8 mouse cellular contexts compared by ENCODE assay signal in the genomic region with DNA sequence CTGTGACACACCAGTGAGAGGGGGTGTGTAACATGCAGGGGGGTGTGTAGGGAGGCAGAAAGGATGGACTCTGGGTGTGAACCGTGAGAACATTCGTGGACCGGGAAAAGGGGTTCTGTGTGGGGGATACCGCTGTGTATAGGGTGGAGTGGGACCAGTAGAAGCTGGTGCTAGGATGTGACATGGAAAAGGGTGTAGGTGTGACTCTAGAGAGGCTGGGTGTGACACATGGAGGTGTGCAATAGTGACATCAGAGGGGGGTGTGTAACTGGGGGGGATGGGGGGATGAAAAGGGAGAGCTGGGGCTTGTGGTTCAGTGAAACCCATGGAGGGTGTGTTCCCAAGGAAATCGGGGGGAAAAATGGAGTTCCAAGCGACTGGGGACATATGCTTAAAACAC. TPM values are rescaled to one million over a fixed set of nuclear protein-coding genes. Genes with fewer than 3 reads are reported as not detected.
DNase-seq lines count a peak whose midpoint lies in the region; ATAC-seq and TF ChIP-seq lines count a peak whose summit lies in the region.

No protein-coding gene starts in this region.

- peaks cover 4% of the 10 kb centered on the region; the same call in 1 of the 2 replicates for H3K27me3 ChIP-seq in kidney, adult 2 months (replicated peaks; ENCODE audit: control insufficient read depth, insufficient read depth, low read length)
- peaks cover 62% of the 10 kb centered on the region for H3K27me3 ChIP-seq in embryonic facial prominence, embryonic 12.5 days
- no peaks in the 10 kb centered on the region for H3K27me3 ChIP-seq in hindbrain, embryonic 14.5 days (ENCODE audit: control insufficient read depth, insufficient read depth, low read length)
- no peaks in the 10 kb centered on the region for H3K27me3 ChIP-seq in midbrain, embryonic 14.5 days (ENCODE audit: control insufficient read depth, insufficient read depth, low read length)

- 54% methylated on average over 6 of the region's 6 CpGs for WGBS in kidney, adult 2 months
- 59% methylated on average over 6 of the region's 6 CpGs for WGBS in embryonic facial prominence, embryonic 12.5 days
- WGBS in hindbrain, embryonic 14.5 days: 36% methylated on average over 6 of the region's 6 CpGs
- WGBS in midbrain, embryonic 14.5 days: 44% methylated on average over 6 of the region's 6 CpGs

- ATAC-seq in embryonic facial prominence, embryonic 12.5 days (ENCODE audit: insufficient number of reproducible peaks, insufficient read depth, low FRiP score, low TSS enrichment): 0 out of 2 replicates have a peak, but pooled peaks have one; percentile 24
- ATAC-seq in hindbrain, embryonic 14.5 days (ENCODE audit: low FRiP score): no peak; the same call in 1 of the 2 replicates
- no peak for ATAC-seq in midbrain, embryonic 14.5 days (ENCODE audit: low FRiP score, low TSS enrichment)
- ATAC-seq in cerebellum, adult (ENCODE audit: insufficient number of reproducible peaks, low FRiP score, low TSS enrichment): no peak

- no peak for TF ChIP-seq POLR2A in kidney, adult 2 months (IDR thresholded peaks at IDR 0.05; ENCODE audit: low read depth, low read length)

- TF ChIP-seq CTCF in kidney, adult 2 months (conservative IDR thresholded peaks at IDR 0.05; ENCODE audit: insufficient read depth, insufficient read length, low read depth, low read length): no peak

- no peaks in the 10 kb centered on the region for H3K9me3 ChIP-seq in embryonic facial prominence, embryonic 12.5 days
- H3K9me3 ChIP-seq in hindbrain, embryonic 14.5 days (ENCODE audit: control insufficient read depth, low read length): no peaks in the 10 kb centered on the region
- H3K9me3 ChIP-seq in midbrain, embryonic 14.5 days (ENCODE audit: control insufficient read depth, low read length): no peaks in the 10 kb centered on the region

- H3K4me2 ChIP-seq in embryonic facial prominence, embryonic 12.5 days (replicated peaks): peak overlapping the region; percentile 89
- peak overlapping the region; percentile 83 for H3K4me2 ChIP-seq in hindbrain, embryonic 14.5 days (replicated peaks)
- peak overlapping the region; percentile 87 for H3K4me2 ChIP-seq in midbrain, embryonic 14.5 days (ENCODE audit: low read length)

- H3K9ac ChIP-seq in embryonic facial prominence, embryonic 12.5 days: no peak overlapping the region
- peak overlapping the region; percentile 99 for H3K9ac ChIP-seq in hindbrain, embryonic 14.5 days
- peak overlapping the region; percentile 100 for H3K9ac ChIP-seq in midbrain, embryonic 14.5 days (replicated peaks; ENCODE audit: low read length)

- H3K36me3 ChIP-seq in kidney, adult 2 months (ENCODE audit: control insufficient read depth, insufficient read depth, low read length): no peaks in the 10 kb centered on the region
- H3K36me3 ChIP-seq in embryonic facial prominence, embryonic 12.5 days: no peaks in the 10 kb centered on the region
- H3K36me3 ChIP-seq in hindbrain, embryonic 14.5 days (replicated peaks; ENCODE audit: control insufficient read depth, insufficient read depth): no peaks in the 10 kb centered on the region
- H3K36me3 ChIP-seq in midbrain, embryonic 14.5 days (ENCODE audit: control insufficient read depth, insufficient read depth, low read length): 0 out of 2 replicates have a peak, but pooled peaks cover 2% of the 10 kb centered on the region

- H3K4me1 ChIP-seq in kidney, adult 2 months (ENCODE audit: control insufficient read depth, insufficient read depth, low read length): no peaks in the 10 kb centered on the region
- 0 out of 2 replicates have a peak, but pooled peaks cover 6% of the 10 kb centered on the region for H3K4me1 ChIP-seq in embryonic facial prominence, embryonic 12.5 days
- peaks cover 56% of the 10 kb centered on the region for H3K4me1 ChIP-seq in hindbrain, embryonic 14.5 days (replicated peaks; ENCODE audit: control insufficient read depth, insufficient read depth, low read length)
- peaks cover 73% of the 10 kb centered on the region for H3K4me1 ChIP-seq in midbrain, embryonic 14.5 days (ENCODE audit: control insufficient read depth, insufficient read depth, low read length)

- H3K4me3 ChIP-seq in kidney, adult 2 months (ENCODE audit: insufficient read depth, low read depth, low read length): peak overlapping the region; percentile 57
- H3K4me3 ChIP-seq in embryonic facial prominence, embryonic 12.5 days: peak overlapping the region; percentile 49
- peak overlapping the region; percentile 93 for H3K4me3 ChIP-seq in hindbrain, embryonic 14.5 days (replicated peaks; ENCODE audit: low read length)
- H3K4me3 ChIP-seq in midbrain, embryonic 14.5 days (replicated peaks; ENCODE audit: low read depth, low read length): peak overlapping the region; percentile 98

- no peak for DNase-seq in kidney, adult 2 months
- DNase-seq in kidney, postnatal 25 days: no peak
- DNase-seq in hindbrain, embryonic 14.5 days (ENCODE audit: low spot score): no peak
- no peak for DNase-seq in midbrain, embryonic 14.5 days
- no peak for DNase-seq in cerebellum, adult 9-10 months
- DNase-seq in right cerebral cortex, adult 18-20 months: no peak

- H3K27ac ChIP-seq in kidney, adult 2 months (ENCODE audit: insufficient read depth, low read depth, low read length): peak overlapping the region; percentile 74
- H3K27ac ChIP-seq in embryonic facial prominence, embryonic 12.5 days: no peak overlapping the region
- H3K27ac ChIP-seq in hindbrain, embryonic 14.5 days: peak overlapping the region; percentile 95
- H3K27ac ChIP-seq in midbrain, embryonic 14.5 days (replicated peaks; ENCODE audit: low read depth, low read length): peak overlapping the region; percentile 98

RNA-seq across cellular contexts. Expression of gene Nova2, which starts 1.2 kb away (rescaled TPM):
- polyA plus RNA-seq in kidney, adult 2 months (2012; rRNA removed): 0.80 and 1.1 TPM in 2 replicates
- polyA plus RNA-seq in embryonic facial prominence, embryonic 12.5 days (2016; fragmentation: Nextera tagmentation; extraction: Ambion mirVana): 1.1 TPM in 2 replicates
- 15.4 and 16.3 TPM in 2 replicates for polyA plus RNA-seq in hindbrain, embryonic 14.5 days (2014; fragmentation: Nextera tagmentation; extraction: Ambion mirVana)
- polyA plus RNA-seq in midbrain, embryonic 14.5 days (2014; fragmentation: Nextera tagmentation; extraction: Ambion mirVana): 18.6 and 20.7 TPM in 2 replicates

RNA-seq across cellular contexts. Expression of gene Ccdc61, which starts 16.7 kb away (rescaled TPM):
- polyA plus RNA-seq in kidney, adult 2 months (2012; rRNA removed): 19.8 and 21.3 TPM in 2 replicates
- 39.7 and 41.0 TPM in 2 replicates for polyA plus RNA-seq in embryonic facial prominence, embryonic 12.5 days (2016; fragmentation: Nextera tagmentation; extraction: Ambion mirVana)
- polyA plus RNA-seq in hindbrain, embryonic 14.5 days (2014; fragmentation: Nextera tagmentation; extraction: Ambion mirVana): 23.9 and 24.0 TPM in 2 replicates
- 16.1 and 18.5 TPM in 2 replicates for polyA plus RNA-seq in midbrain, embryonic 14.5 days (2014; fragmentation: Nextera tagmentation; extraction: Ambion mirVana)

RNA-seq across cellular contexts. Expression of gene Pglyrp1, which starts 55.8 kb away (rescaled TPM):
- polyA plus RNA-seq in kidney, adult 2 months (2012; rRNA removed): 2.3 and 5.9 TPM in 2 replicates
- polyA plus RNA-seq in embryonic facial prominence, embryonic 12.5 days (2016; fragmentation: Nextera tagmentation; extraction: Ambion mirVana): 1.1 and 2.0 TPM in 2 replicates
- 24.5 and 25.2 TPM in 2 replicates for polyA plus RNA-seq in hindbrain, embryonic 14.5 days (2014; fragmentation: Nextera tagmentation; extraction: Ambion mirVana)
- polyA plus RNA-seq in midbrain, embryonic 14.5 days (2014; fragmentation: Nextera tagmentation; extraction: Ambion mirVana): 18.9 and 20.7 TPM in 2 replicates
